Mouse (Mus musculus): ENCODE measurements around the gene Zfp652. TPM values are rescaled to one million over a fixed set of nuclear protein-coding genes. Genes with fewer than 3 reads are reported as not detected.
A peak's percentile ranks its signal among the peaks of the same experiment; 100 is the strongest.

Gene Zfp652
- polyA plus RNA-seq, 1 experiment from 2014 or later, result 24.5 TPM

DNA sequence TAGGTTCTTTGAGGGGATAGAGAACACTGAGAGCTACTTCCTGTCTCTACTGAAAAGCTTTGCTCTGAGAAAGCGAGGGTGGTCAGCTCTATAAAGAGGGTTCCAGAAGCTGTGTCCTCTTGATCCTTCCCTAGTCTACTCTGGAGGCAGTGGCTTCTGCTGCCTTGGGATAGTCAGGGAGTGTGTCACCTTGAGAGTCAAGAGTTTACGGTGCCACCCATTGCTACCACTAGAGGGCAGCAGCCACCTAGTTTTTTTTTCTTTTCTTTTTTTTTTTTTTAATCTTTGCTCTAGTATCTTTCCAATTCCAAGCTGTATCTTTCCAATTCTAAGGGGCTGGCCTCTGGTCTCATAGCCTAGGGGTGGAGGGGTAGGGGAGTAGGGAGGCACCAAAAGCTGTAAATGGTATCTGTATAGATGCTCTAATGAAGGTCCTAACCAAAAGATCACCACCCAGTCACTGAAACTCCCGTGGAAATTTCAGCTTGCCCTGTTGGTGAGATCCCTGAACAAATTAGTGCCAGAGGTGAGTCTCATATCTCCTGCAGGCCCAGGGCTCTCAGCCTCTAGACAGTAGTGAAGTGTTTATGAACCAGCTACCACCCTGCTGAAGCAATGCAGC is 115.1 kb downstream of the Zfp652 start:
- Histone ChIP-seq H3K36me3 (no peaks in the 10 kb centered on the region), H3K4me3 (no peak overlapping the region), H3K4me1 (peaks cover 24% of the 10 kb centered on the region), H3K4me2 (replicated peaks) (no peak overlapping the region), H3K9ac (no peak overlapping the region), H3K27ac (no peak overlapping the region), H3K27me3 (peaks cover 90% of the 10 kb centered on the region), H3K9me3 (no peaks in the 10 kb centered on the region)
- WGBS, result 13% methylated on average over 3 of the region's 3 CpGs
- ATAC-seq (ENCODE audit: insufficient number of reproducible peaks, insufficient read depth, low FRiP score, low TSS enrichment), result no peak

DNA sequence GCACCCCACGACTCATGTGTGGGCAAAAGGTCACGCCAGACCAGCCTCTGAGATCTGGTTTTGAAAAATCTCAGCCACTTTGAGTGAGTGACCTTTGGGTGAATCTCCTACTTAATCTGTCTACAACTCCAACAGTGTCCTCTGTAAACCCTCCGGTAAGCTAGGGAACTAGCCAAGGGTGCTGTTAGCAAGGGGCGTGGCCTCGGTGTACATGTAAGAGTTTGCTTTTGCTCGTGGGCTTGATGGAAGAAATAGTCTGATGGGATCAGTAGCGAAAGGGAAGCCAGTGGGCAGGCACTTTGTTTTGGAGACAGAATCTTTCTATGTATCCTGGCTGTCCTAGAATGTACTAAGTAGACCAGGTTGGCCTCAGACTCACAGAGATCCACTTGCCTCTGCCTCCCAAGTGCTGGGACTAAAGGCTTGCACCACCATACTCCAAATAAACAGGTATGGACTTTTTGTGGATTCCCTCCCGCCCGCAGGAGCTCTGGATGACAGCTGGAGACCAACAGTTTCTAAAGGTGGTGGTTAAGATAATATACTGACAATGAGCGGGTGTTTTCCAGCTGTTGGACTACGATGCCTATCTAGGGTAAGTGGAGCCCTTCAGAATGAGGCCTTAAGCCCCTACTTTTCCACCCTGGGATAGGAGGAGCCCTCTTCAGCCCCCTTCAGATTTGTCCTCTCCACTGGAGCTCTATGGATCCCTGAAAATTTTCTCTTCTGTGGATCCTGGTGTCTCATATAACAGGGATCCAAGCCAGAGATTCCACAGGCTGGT is 115.9 kb downstream of the Zfp652 start:
- Histone ChIP-seq H3K4me1 (peaks cover 24% of the 10 kb centered on the region), H3K36me3 (no peaks in the 10 kb centered on the region)

DNA sequence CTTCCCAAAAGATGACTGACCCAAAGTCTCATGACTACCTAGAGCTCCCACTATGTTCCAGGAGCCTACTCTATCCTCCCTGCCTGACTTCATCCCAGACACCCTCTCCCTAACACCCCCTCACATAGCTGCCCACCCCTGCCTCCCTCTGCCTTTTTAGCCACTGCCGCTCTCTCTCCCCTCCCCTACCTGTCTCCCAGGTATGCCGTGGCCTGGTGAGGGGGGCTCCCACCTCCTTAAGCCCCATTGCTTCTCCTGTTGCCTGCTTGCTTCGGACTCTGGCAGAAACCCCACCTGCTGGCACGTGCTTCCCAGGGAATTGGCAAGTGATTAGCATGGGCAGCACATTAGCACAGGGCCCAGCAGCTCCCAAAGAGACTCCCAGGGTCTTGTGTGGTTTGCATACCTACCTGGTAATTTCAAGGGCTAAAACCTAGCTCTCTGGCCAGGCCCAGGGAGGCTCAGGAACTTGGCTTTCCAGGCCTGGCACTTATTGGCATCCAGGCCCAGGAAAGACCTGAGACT is 117.1 kb downstream of the Zfp652 start:
- ATAC-seq (ENCODE audit: insufficient number of reproducible peaks, insufficient read depth, low FRiP score, low TSS enrichment), result no peak
- 26% methylated on average over 4 of the region's 4 CpGs for WGBS
- Histone ChIP-seq H3K4me1 (peaks cover 32% of the 10 kb centered on the region), H3K4me3 (peak overlapping the region; percentile 25; the same call in 1 of the 2 replicates), H3K4me2 (replicated peaks) (no peak overlapping the region), H3K36me3 (no peaks in the 10 kb centered on the region), H3K9me3 (no peaks in the 10 kb centered on the region), H3K27ac (no peak overlapping the region), H3K9ac (peak overlapping the region; percentile 27; the same call in 1 of the 2 replicates), H3K27me3 (peaks cover 98% of the 10 kb centered on the region)

More for the DNA sequence above, 115.9 kb downstream of the Zfp652 start:
- H3K9me3 ChIP-seq, result no peaks in the 10 kb centered on the region
- no peak for ATAC-seq (ENCODE audit: insufficient number of reproducible peaks, insufficient read depth, low FRiP score, low TSS enrichment)
- no peak overlapping the region for H3K27ac ChIP-seq
- WGBS, result 75% methylated on average over 11 of the region's 11 CpGs
- peaks cover 92% of the 10 kb centered on the region for H3K27me3 ChIP-seq
- no peak overlapping the region for H3K4me3 ChIP-seq
- no peak overlapping the region for H3K9ac ChIP-seq
- no peak overlapping the region for H3K4me2 ChIP-seq (replicated peaks)

DNA sequence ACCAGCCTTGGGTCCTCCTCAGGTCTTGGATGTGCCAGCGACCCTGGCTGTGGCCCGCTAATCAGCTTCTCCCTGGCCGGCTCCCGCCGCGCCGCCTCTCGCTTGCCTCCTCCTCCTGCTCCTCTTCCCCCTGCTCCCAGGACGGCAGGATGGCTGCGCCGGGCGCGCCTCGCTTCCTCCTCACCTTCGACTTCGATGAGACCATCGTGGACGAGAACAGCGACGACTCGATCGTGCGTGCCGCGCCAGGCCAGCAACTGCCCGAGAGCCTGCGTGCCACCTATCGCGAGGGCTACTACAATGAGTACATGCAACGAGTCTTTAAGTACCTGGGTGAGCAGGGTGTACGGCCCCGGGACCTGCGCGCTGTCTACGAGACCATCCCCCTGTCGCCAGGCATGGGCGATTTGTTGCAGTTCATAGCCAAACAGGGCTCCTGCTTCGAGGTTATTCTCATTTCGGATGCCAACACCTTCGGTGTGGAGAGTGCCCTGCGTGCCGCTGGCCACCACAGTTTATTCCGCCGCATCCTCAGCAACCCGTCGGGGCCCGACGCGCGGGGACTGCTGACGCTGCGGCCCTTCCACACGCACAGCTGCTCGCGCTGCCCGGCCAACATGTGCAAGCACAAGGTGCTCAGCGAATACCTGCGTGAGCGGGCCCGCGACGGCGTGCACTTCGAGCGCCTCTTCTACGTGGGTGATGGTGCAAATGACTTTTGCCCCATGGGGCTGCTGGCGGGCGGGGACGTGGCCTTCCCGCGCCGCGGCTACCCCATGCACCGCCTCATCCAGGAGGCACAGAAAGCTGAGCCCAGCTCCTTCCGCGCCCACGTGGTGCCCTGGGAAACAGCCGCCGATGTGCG is 118.2 kb downstream of the Zfp652 start:
- Histone ChIP-seq H3K36me3 (no peaks in the 10 kb centered on the region), H3K4me1 (peaks cover 30% of the 10 kb centered on the region), H3K27ac (no peak overlapping the region), H3K4me3 (peak overlapping the region; percentile 25), H3K4me2 (replicated peaks) (peak overlapping the region; percentile 48), H3K9ac (peak overlapping the region; percentile 11; the same call in 1 of the 2 replicates), H3K27me3 (peaks cover 98% of the 10 kb centered on the region), H3K9me3 (no peaks in the 10 kb centered on the region)
- 2% methylated on average over 80 of the region's 80 CpGs for WGBS
- ATAC-seq (ENCODE audit: insufficient number of reproducible peaks, insufficient read depth, low FRiP score, low TSS enrichment), result no peak

DNA sequence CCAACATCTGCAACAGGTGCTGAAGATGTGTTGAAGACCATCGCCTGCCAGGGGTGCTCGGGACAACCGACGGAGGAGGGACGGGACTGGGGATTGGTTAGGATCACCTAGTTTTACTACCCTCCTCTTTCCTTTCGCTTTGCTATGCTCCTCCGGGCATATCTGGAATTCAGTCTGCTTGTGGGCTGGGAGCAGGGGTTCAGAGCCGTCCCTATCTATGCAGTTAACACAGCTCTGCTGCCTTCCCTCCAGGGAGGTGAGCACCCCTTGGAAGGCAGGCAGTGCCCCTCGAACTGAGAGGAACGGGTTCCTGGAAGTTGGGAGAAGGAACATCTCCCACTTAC is 118.8 kb downstream of the Zfp652 start:
- Histone ChIP-seq H3K9me3 (no peaks in the 10 kb centered on the region), H3K4me3 (peak overlapping the region; percentile 25), H3K27me3 (peaks cover 98% of the 10 kb centered on the region), H3K36me3 (no peaks in the 10 kb centered on the region), H3K4me1 (peaks cover 30% of the 10 kb centered on the region), H3K4me2 (replicated peaks) (peak overlapping the region; percentile 48), H3K9ac (no peak overlapping the region), H3K27ac (no peak overlapping the region)
- WGBS, result 3% methylated on average over 10 of the region's 10 CpGs
- no peak for ATAC-seq (ENCODE audit: insufficient number of reproducible peaks, insufficient read depth, low FRiP score, low TSS enrichment)

DNA sequence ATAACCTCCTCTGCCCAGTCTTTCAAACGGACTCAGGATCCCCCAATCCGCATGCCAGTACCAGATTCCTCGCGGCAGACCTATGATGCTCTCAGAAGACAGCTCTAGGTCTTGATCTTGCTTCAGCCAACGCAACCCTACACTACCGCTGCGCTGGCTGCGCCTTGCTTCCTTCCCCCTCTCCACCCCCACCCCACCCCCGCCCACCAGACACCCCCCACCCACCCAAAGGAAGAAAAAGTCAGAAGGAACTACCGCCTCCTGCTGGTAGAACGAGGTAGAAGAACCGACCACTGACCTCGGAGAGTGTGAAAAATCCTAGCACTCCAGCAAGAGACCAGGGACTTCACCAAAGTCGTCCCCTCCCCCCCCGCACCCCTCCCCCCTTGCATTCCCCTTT is 119.2 kb downstream of the Zfp652 start:
- Histone ChIP-seq H3K27me3 (peaks cover 98% of the 10 kb centered on the region), H3K9me3 (no peaks in the 10 kb centered on the region), H3K4me3 (peak overlapping the region; percentile 25; the same call in 1 of the 2 replicates), H3K9ac (no peak overlapping the region), H3K4me2 (replicated peaks) (peak overlapping the region; percentile 48; the same call in 1 of the 2 replicates), H3K36me3 (no peaks in the 10 kb centered on the region), H3K27ac (no peak overlapping the region), H3K4me1 (peaks cover 34% of the 10 kb centered on the region)
- 2% methylated on average over 15 of the region's 15 CpGs for WGBS
- ATAC-seq (ENCODE audit: insufficient number of reproducible peaks, insufficient read depth, low FRiP score, low TSS enrichment), result no peak

DNA sequence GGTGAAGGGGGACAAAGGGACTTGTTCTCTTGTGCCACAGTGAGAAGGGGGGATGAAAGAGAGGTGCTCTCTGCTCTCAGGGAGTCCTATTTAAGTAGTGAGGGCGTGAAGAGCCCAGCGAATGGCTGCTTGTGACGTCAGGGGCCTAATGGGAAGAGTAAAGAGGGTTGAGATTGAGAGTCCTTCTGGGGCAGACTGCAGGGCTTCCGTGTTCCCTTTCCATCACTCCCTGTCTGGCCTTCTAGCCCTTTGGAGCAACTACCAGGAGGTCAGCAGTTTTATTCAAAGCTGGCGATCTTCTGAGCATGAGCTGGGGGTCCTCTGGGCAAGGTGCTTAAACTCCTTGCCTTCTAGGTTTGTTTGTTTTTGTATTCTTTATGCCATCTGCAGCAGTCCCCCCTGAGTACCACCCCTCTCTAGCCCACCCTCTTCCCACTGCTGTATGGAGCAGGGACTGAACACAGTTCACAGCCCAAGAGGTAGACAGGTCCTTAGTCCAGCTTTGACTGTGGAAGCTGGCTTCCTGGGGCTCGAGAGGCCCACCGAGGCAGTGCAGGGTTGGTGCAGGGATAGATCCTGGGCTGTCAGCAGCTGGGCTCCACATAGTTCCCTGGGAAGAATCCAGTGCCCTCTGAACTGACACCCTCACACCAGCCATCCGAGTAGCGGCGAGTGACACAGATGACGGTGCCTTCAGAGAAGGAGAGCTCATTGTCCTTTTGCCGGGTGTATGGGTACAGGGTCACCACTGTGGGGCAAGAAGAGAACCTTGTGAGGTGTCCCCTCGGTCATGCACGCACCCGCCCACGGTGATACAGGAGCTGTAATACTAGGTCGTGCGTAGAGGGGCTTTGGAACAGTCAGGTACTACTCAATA is 119.9 kb downstream of the Zfp652 start:
- H3K27me3 ChIP-seq, result peaks cover 98% of the 10 kb centered on the region
- H3K36me3 ChIP-seq, result no peaks in the 10 kb centered on the region
- H3K4me1 ChIP-seq, result peaks cover 41% of the 10 kb centered on the region
- ATAC-seq (ENCODE audit: insufficient number of reproducible peaks, insufficient read depth, low FRiP score, low TSS enrichment), result no peak
- 30% methylated on average over 18 of the region's 18 CpGs for WGBS
- H3K9me3 ChIP-seq, result no peaks in the 10 kb centered on the region
- H3K27ac ChIP-seq, result no peak overlapping the region
- no peak overlapping the region for H3K9ac ChIP-seq
- no peak overlapping the region for H3K4me3 ChIP-seq
- H3K4me2 ChIP-seq (replicated peaks), result no peak overlapping the region

DNA sequence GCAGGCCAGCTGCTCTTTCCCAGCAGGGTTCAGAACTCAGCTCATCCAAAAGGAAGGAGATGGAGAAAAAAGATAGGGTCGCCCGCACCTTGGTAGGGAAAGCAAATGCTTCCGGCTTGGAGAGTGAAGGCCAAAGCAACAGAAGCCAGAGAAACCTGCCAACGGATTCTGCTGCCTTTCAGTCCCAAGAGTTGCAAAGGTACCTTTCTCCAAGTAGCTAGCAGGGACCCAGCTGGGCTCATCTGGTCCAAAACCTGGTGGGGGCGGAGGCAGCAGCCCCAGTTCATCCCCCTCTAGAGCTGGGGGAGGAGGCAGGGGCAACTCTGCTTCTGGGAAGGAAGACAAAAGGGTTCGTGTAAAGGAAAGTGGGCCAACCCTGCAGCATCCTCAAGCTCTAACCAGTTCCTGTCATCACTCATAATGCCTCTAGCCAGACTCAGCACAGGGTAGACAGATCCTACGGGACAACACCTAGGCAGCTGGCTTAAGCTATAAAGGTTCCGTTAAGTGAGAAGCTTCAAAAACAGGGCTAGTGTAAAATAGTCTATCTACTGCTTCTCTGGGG is 120.6 kb downstream of the Zfp652 start:
- Histone ChIP-seq H3K4me2 (replicated peaks) (no peak overlapping the region), H3K27ac (no peak overlapping the region), H3K9me3 (no peaks in the 10 kb centered on the region), H3K4me3 (no peak overlapping the region), H3K36me3 (no peaks in the 10 kb centered on the region), H3K9ac (no peak overlapping the region), H3K4me1 (peaks cover 43% of the 10 kb centered on the region), H3K27me3 (peaks cover 97% of the 10 kb centered on the region)
- WGBS, result 23% methylated on average over 8 of the region's 8 CpGs
- ATAC-seq (ENCODE audit: insufficient number of reproducible peaks, insufficient read depth, low FRiP score, low TSS enrichment), result no peak

DNA sequence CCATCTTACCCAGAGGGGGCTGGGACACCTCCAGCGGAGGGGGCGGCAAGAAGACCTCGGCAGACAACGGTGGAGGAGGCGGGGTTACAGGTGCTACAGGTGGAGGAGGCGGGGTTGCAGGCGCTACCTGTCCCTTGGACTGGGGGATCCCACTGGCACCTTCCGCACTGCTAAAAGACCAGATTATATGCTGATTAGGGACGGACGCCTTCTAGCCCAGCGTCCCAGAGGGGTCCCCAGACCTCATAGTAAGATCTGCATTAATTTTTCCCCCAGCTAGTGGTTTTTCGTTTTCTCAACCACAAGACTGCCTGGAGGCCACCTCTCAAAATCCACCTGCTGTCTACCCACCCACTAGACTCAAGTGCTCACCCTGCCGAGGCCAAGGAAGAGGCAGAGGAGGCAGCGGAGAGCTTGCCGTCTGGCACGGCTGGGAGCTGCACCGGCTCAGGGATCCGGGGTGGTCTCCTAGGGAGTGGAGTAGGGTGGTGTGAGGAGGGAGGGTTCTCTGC is 121.2 kb downstream of the Zfp652 start:
- Histone ChIP-seq H3K4me3 (no peak overlapping the region), H3K9me3 (no peaks in the 10 kb centered on the region), H3K27me3 (peaks cover 92% of the 10 kb centered on the region), H3K36me3 (no peaks in the 10 kb centered on the region), H3K4me1 (peaks cover 43% of the 10 kb centered on the region), H3K27ac (no peak overlapping the region), H3K4me2 (replicated peaks) (peak overlapping the region; percentile 11; the same call in 1 of the 2 replicates), H3K9ac (no peak overlapping the region)
- ATAC-seq (ENCODE audit: insufficient number of reproducible peaks, insufficient read depth, low FRiP score, low TSS enrichment), result no peak
- WGBS, result 7% methylated on average over 18 of the region's 18 CpGs

DNA sequence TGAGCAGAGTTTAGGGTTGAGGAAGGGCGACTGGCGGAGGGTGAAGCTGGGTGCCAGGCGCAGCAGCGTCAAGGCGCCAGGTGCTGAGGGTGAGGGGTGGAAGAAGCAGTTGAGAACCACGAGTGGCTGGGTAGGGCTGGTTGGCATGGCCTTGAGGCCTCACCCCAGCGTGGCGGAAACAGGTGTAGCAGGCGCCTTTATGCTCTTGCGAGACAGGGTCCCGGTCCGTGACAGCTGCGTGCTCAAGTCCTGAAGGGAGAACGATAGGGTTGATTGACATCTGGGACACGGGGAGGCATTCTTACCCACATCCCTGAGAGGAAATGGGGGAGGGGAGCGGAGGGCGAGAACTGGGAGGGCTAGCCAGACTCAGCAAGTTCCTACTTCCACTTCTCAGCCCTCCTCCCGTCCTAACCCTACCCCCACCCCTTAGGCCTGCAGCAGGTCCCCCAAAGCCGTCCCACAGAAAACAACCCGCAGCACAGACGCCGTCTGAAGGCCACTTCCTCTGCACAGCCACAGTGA is 121.7 kb downstream of the Zfp652 start:
- Histone ChIP-seq H3K9me3 (no peaks in the 10 kb centered on the region), H3K4me3 (0 out of 2 replicates have a peak overlapping the region, but pooled peaks have one; percentile 2), H3K27me3 (peaks cover 87% of the 10 kb centered on the region), H3K36me3 (no peaks in the 10 kb centered on the region), H3K27ac (no peak overlapping the region), H3K4me1 (peaks cover 43% of the 10 kb centered on the region), H3K4me2 (replicated peaks) (peak overlapping the region; percentile 11; the same call in 1 of the 2 replicates), H3K9ac (0 out of 2 replicates have a peak overlapping the region, but pooled peaks have one; percentile 7)
- WGBS, result 3% methylated on average over 22 of the region's 22 CpGs
- no peak for ATAC-seq (ENCODE audit: insufficient number of reproducible peaks, insufficient read depth, low FRiP score, low TSS enrichment)
